Comparison of ENCODE assay signal across 29 mouse cellular contexts in the genomic region with DNA sequence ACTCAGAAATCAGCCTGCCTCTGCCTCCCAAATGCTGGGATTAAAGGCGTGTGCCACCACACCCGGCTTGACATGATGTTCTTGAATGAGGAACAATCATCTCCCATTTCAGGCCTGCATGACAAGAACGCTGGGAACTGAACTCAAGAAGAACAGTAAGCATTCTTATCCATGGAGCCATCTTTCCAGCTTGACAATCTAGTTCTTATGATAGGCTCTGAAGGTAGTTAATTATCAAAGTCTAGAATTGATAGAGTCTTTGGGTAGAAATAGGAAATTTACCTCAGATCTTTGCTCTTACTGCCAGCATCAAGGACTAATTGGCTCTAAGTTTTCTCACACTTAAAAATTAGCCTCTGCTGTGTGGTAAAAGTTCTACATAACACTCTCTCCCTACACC. TPM values are rescaled to one million over a fixed set of nuclear protein-coding genes. Genes with fewer than 3 reads are reported as not detected.
DNase-seq lines count a peak whose midpoint lies in the region; ATAC-seq and TF ChIP-seq lines count a peak whose summit lies in the region.
"Had no signal": no experiment of that assay in that cellular context is flagged by ENCODE, and none has a peak within 500 bp of the region (broad histone marks: within the 10 kb centered on the region; RNA-seq: fewer than 3 reads in every experiment).

No protein-coding gene starts in this region.

- no peak for TF ChIP-seq EP300 in MEL (IDR thresholded peaks at IDR 0.05; ENCODE audit: low read depth in 1 of 2, low read length in 2 of 2)

- no peak overlapping the region for H3K4me2 ChIP-seq in intestine, embryonic 15.5 days (replicated peaks)

- TF ChIP-seq RAD21 in MEL (IDR thresholded peaks at IDR 0.05; ENCODE audit: low read depth, low read length) = no peak

- H3K4me3 ChIP-seq in MEL (ENCODE audit: control insufficient read depth in 1 of 2, insufficient read depth in 1 of 2, low read depth in 2 of 2, low read length in 2 of 2) = no peak overlapping the region
- no peak overlapping the region for H3K4me3 ChIP-seq in intestine, embryonic 15.5 days (replicated peaks)

- no peak for ATAC-seq in CD4-positive, CD25-positive, alpha-beta regulatory T cell, adult 4 months
- no peak for ATAC-seq in intestine, embryonic 15.5 days
- ATAC-seq: forebrain, embryonic 15.5 days had no signal

- WGBS in intestine, embryonic 15.5 days = 85% methylated on average over 3 of the region's 3 CpGs

- no peak for TF ChIP-seq POLR2A in MEL (IDR thresholded peaks at IDR 0.05; ENCODE audit: control insufficient read depth in 1 of 2, insufficient read depth in 1 of 2, low read depth in 1 of 2, low read length in 2 of 2, poor library complexity in 1 of 2)

- TF ChIP-seq CTCF in MEL (IDR thresholded peaks at IDR 0.05 in 2 of 3, conservative IDR thresholded peaks at IDR 0.05 in 1 of 3; ENCODE audit: control insufficient read depth in 1 of 3, insufficient read depth in 1 of 3, low read depth in 2 of 3, low read length in 3 of 3, poor library complexity in 1 of 3, severe bottlenecking in 1 of 3) = no peak

- H3K9me3 ChIP-seq in MEL (replicated peaks; ENCODE audit: insufficient read depth, low read length) = no peaks in the 10 kb centered on the region
- no peaks in the 10 kb centered on the region for H3K9me3 ChIP-seq in intestine, embryonic 15.5 days
- H3K9me3 ChIP-seq: embryonic facial prominence, embryonic 10.5 days; embryonic facial prominence, embryonic 13.5 days; forebrain, embryonic 12.5 days; forebrain, embryonic 15.5 days; heart, embryonic 10.5 days; heart, embryonic 13.5 days had no signal

- peak; percentile 26 for DNase-seq in CD4-positive, CD25-positive, alpha-beta regulatory T cell, adult 2 months (ENCODE audit: low read depth, low spot score)
- DNase-seq in A20 (ENCODE audit: low read depth, low spot score) (peak; percentile 52), MEL (ENCODE audit: low read depth, low spot score) (peak; percentile 16)
- peak; percentile 68 for DNase-seq in induced T-regulatory cell, adult 2 months (ENCODE audit: low read depth)
- DNase-seq in layer of hippocampus, postnatal 36 days = no peak
- no peak for DNase-seq in kidney, postnatal 36 days
- DNase-seq: adrenal gland, postnatal 36 days; cerebellum, adult 11-12 months; cerebellum, adult 8-10 months; cerebellum, postnatal 10 days; cerebellum, postnatal 36 days; embryo, embryonic 11 days; gastrocnemius, postnatal 10 days; gastrocnemius, postnatal 36 days; heart, postnatal 14 days; heart, postnatal 4 days had no signal

- no peak overlapping the region for H3K9ac ChIP-seq in MEL (ENCODE audit: control insufficient read depth, low read depth, low read length, poor library complexity, severe bottlenecking)
- no peak overlapping the region for H3K9ac ChIP-seq in intestine, embryonic 15.5 days
- H3K9ac ChIP-seq: forebrain, embryonic 12.5 days; forebrain, embryonic 15.5 days; hindbrain, embryonic 14.5 days had no signal

- H3K79me2 ChIP-seq in MEL (ENCODE audit: control insufficient read depth, insufficient read depth, low read length, poor library complexity) = no peaks in the 10 kb centered on the region; the same call in 1 of the 2 replicates

- peaks cover 0 to 14% of the 10 kb centered on the region in 2 experiments; a peak in 2 of 4 replicates for H3K36me3 ChIP-seq in MEL (ENCODE audit: control insufficient read depth in 1 of 2, insufficient read depth in 2 of 2, low read length in 2 of 2)
- no peaks in the 10 kb centered on the region for H3K36me3 ChIP-seq in intestine, embryonic 15.5 days
- H3K36me3 ChIP-seq: embryonic facial prominence, embryonic 10.5 days; embryonic facial prominence, embryonic 13.5 days; forebrain, embryonic 12.5 days; forebrain, embryonic 15.5 days; heart, embryonic 10.5 days; heart, embryonic 13.5 days had no signal

- H3K27me3 ChIP-seq in MEL (ENCODE audit: control insufficient read depth in 1 of 2, insufficient read depth in 2 of 2, low read length in 2 of 2) = no peaks in the 10 kb centered on the region
- no peaks in the 10 kb centered on the region for H3K27me3 ChIP-seq in intestine, embryonic 15.5 days (replicated peaks)

- peaks cover 5 to 20% of the 10 kb centered on the region in 2 experiments for H3K4me1 ChIP-seq in MEL (ENCODE audit: control insufficient read depth in 1 of 2, insufficient read depth in 2 of 2, low read length in 2 of 2)
- H3K4me1 ChIP-seq in intestine, embryonic 15.5 days (replicated peaks) = peaks cover 6% of the 10 kb centered on the region; the same call in 1 of the 2 replicates

- H3K27ac ChIP-seq in MEL (ENCODE audit: control insufficient read depth, low read depth, low read length) = no peak overlapping the region
- H3K27ac ChIP-seq in intestine, embryonic 15.5 days = no peak overlapping the region
- H3K27ac ChIP-seq: embryonic facial prominence, embryonic 13.5 days; forebrain, embryonic 12.5 days; forebrain, embryonic 15.5 days; heart, adult 2 months; heart, embryonic 13.5 days; hindbrain, embryonic 14.5 days had no signal

TF ChIP-seq in MEL, 35 proteins besides CTCF, POLR2A, EP300 and RAD21:
- no peak for TF ChIP-seq TAL1 (IDR thresholded peaks at IDR 0.05; ENCODE audit: low read length)
- TF ChIP-seq MAX (IDR thresholded peaks at IDR 0.05; ENCODE audit: low read length) = no peak
- no peak for TF ChIP-seq BHLHE40 (IDR thresholded peaks at IDR 0.05; ENCODE audit: borderline replicate concordance, low read depth, low read length)
- no peak for TF ChIP-seq MYC (IDR thresholded peaks at IDR 0.05; ENCODE audit: low read depth, low read length)

RNA-seq across cellular contexts. Expression of a gene that starts 0.7 kb away (rescaled TPM):
- polyA plus RNA-seq in CD4-positive, CD25-positive, alpha-beta regulatory T cell, adult 4 months (2017; shearing (Covaris generic)) = 10 to 100 TPM; 65.0 to 65.3 TPM
- total RNA-seq in MEL (2012; rRNA removed) = 0.13 TPM in 1 of 2 replicates, not detected in the other
- polyA plus RNA-seq in MEL (2012; ENCODE audit: insufficient read depth in 1 of 2, insufficient read length in 2 of 2, low read depth in 1 of 2, low replicate concordance in 2 of 2, missing spikeins in 1 of 2) = under 1 TPM in 1 of 2 experiments, not detected in 1; 0.10 TPM
- not detected for total RNA-seq in layer of hippocampus, postnatal 36 days (2021)
- 6.1 and 8.1 TPM in 2 replicates for polyA plus RNA-seq in intestine, embryonic 15.5 days (2015; fragmentation: Nextera tagmentation; extraction: Ambion mirVana)
- total RNA-seq: gastrocnemius, adult 18-20 months; gastrocnemius, postnatal 36 days had no signal
- polyA plus RNA-seq: cortical plate, adult 2 months; erythroblast, embryonic 14.5 days had no signal

RNA-seq across cellular contexts. Expression of a gene that starts 2.8 kb away (rescaled TPM):
- polyA plus RNA-seq in CD4-positive, CD25-positive, alpha-beta regulatory T cell, adult 4 months (2017; shearing (Covaris generic)) = 10 to 100 TPM; 37.0 to 55.1 TPM
- 4.9 and 5.9 TPM in 2 replicates for total RNA-seq in MEL (2012; rRNA removed)
- polyA plus RNA-seq in MEL (2012; ENCODE audit: insufficient read depth in 1 of 2, insufficient read length in 2 of 2, low read depth in 1 of 2, low replicate concordance in 2 of 2, missing spikeins in 1 of 2) = 10 to 100 TPM in 1 of 2 experiments, not detected in 1; 12.0 TPM
- 10 to 100 TPM; 73.8 to 84.2 TPM for total RNA-seq in layer of hippocampus, postnatal 36 days (2021)
- 35.6 and 38.2 TPM in 2 replicates for polyA plus RNA-seq in intestine, embryonic 15.5 days (2015; fragmentation: Nextera tagmentation; extraction: Ambion mirVana)

RNA-seq across cellular contexts. Expression of a gene that starts 40.0 kb away (rescaled TPM):
- polyA plus RNA-seq in CD4-positive, CD25-positive, alpha-beta regulatory T cell, adult 4 months (2017; shearing (Covaris generic)) = 10 to 100 TPM; 49.7 to 52.2 TPM
- 58.1 and 60.4 TPM in 2 replicates for total RNA-seq in MEL (2012; rRNA removed)
- polyA plus RNA-seq in MEL (2012; ENCODE audit: insufficient read depth in 1 of 2, insufficient read length in 2 of 2, low read depth in 1 of 2, low replicate concordance in 2 of 2, missing spikeins in 1 of 2) = 10 to 100 TPM in 1 of 2 experiments, not detected in 1; 57.4 TPM
- total RNA-seq in layer of hippocampus, postnatal 36 days (2021) = 100 to 1,000 TPM; 127 to 136 TPM
- 59.3 and 64.8 TPM in 2 replicates for polyA plus RNA-seq in intestine, embryonic 15.5 days (2015; fragmentation: Nextera tagmentation; extraction: Ambion mirVana)

Comparison
In these comparisons a context has a peak if more than half of its experiments do, and no peak if none do; other contexts are left out.
1. DNase-seq: peak in CD4-positive, CD25-positive, alpha-beta regulatory T cell, adult 2 months (single experiment), A20 (single experiment), MEL (single experiment) and induced T-regulatory cell, adult 2 months (single experiment); none in layer of hippocampus, postnatal 36 days (0 of 2) and kidney, postnatal 36 days (0 of 2).